Mouse (Mus musculus) forebrain, embryonic 10.5 days (tissue): ENCODE measurements around the gene Cdca3. TPM values are rescaled to one million over a fixed set of nuclear protein-coding genes. Genes with fewer than 3 reads are reported as not detected.

Source experiments
- DNase-seq: peaks from one replicate; pipeline ENCODE4 v3.0.0-alpha.2; 2017; ENCODE audit warnings: low spot score; ENCODE audit errors: extremely low spot score
- H3K27ac ChIP-seq: fragments of 300-500 bp; sonication (generic); 2 replicates; pipeline ENCODE4 v1.5.1; 2016; ENCODE audit warnings: mild to moderate bottlenecking
- H3K27me3 ChIP-seq: fragments of 300-500 bp; sonication (generic); 2 replicates; pipeline ENCODE4 v1.6.1; 2016; ENCODE audit warnings: mild to moderate bottlenecking; ENCODE audit not compliant: poor library complexity, severe bottlenecking
- H3K36me3 ChIP-seq: fragments of 300-500 bp; sonication (generic); replicated peaks from 2 replicates; pipeline ENCODE4 v1.6.1; 2016; ENCODE audit warnings: mild to moderate bottlenecking, moderate library complexity
- H3K4me1 ChIP-seq: fragments of 300-500 bp; sonication (generic); 2 replicates; pipeline ENCODE4 v1.6.1; 2016
- H3K4me3 ChIP-seq: fragments of 300-500 bp; sonication (generic); 2 replicates; pipeline ENCODE4 v1.5.1; 2016; ENCODE audit warnings: mild to moderate bottlenecking, moderate library complexity
- H3K9me3 ChIP-seq: fragments of 300-500 bp; sonication (generic); 2 replicates; pipeline ENCODE4 v1.6.1; 2016; ENCODE audit warnings: mild to moderate bottlenecking, moderate library complexity
- whole genome bisulfite sequencing: fragments of 180-500 bp; shearing (Covaris S2); methylation state at CpG from one replicate; pipeline ENCODE4 v1.1.7; 2016; 5-methylcytosine and 5-hydroxymethylcytosine counted together
- polyA plus RNA-seq: library from polyadenylated mRNA; unstranded; fragments of >200 nt; fragmentation: Nextera tagmentation; extraction: Ambion mirVana; gene quantifications from 2 replicates; pipeline ENCODE4 v1.2.1, GENCODE M21; 2016

The Cdca3 gene
- polyA plus RNA-seq, 1 experiment from 2014 or later, result 298 TPM

GRCm38 (mm10) chr6:124811403-124811665 lies 18.0 kb upstream of the Cdca3 start:
- WGBS, result 92% methylated on average over 4 of the region's 4 CpGs
- Histone ChIP-seq H3K27ac (no peak overlapping the region), H3K27me3 (no peaks in the 10 kb centered on the region), H3K36me3 (peaks cover 55% of the 10 kb centered on the region), H3K4me1 (peaks cover 80% of the 10 kb centered on the region), H3K9me3 (no peaks in the 10 kb centered on the region), H3K4me3 (peak overlapping the region; percentile 91; the same call in 1 of the 2 replicates)
- DNase-seq, result no peak

- DNase-seq, result no peak
- Histone ChIP-seq H3K4me3 (peak overlapping the region; percentile 91), H3K4me1 (peaks cover 75% of the 10 kb centered on the region), H3K9me3 (no peaks in the 10 kb centered on the region), H3K27me3 (no peaks in the 10 kb centered on the region), H3K27ac (peak overlapping the region; percentile 99), H3K36me3 (peaks cover 61% of the 10 kb centered on the region)
- WGBS, result 90% methylated on average over 24 of the region's 24 CpGs
These were observed 17.4 kb upstream of the Cdca3 start for GRCm38 (mm10) chr6:124811701-124812560.

- Histone ChIP-seq H3K27ac (peak overlapping the region; percentile 99), H3K9me3 (no peaks in the 10 kb centered on the region), H3K27me3 (no peaks in the 10 kb centered on the region), H3K4me3 (peak overlapping the region; percentile 91), H3K36me3 (peaks cover 70% of the 10 kb centered on the region), H3K4me1 (peaks cover 72% of the 10 kb centered on the region)
- 25% methylated on average over 9 of the region's 9 CpGs for WGBS
- DNase-seq, result no peak
These were observed 16.5 kb upstream of the Cdca3 start for GRCm38 (mm10) chr6:124812848-124813247.

- Histone ChIP-seq H3K4me1 (peaks cover 65% of the 10 kb centered on the region), H3K27me3 (no peaks in the 10 kb centered on the region), H3K4me3 (peak overlapping the region; percentile 91), H3K9me3 (no peaks in the 10 kb centered on the region), H3K27ac (peak overlapping the region; percentile 99), H3K36me3 (peaks cover 77% of the 10 kb centered on the region)
- WGBS, result 0% methylated on average over 18 of the region's 18 CpGs
- peak; percentile 71 for DNase-seq
These were observed 15.9 kb upstream of the Cdca3 start for GRCm38 (mm10) chr6:124813496-124813895.

GRCm38 (mm10) chr6:124813933-124814332 lies 15.4 kb upstream of the Cdca3 start, which contains the start of gene Tpi1:
Gene Tpi1 (minus strand): TSS chr6:124814296.
- DNase-seq, result peak; percentile 88
- peak within 1 kb of the TSS; percentile 99 for H3K27ac ChIP-seq
- WGBS, result 0% methylated on average over 22 of the region's 22 CpGs
- peaks cover 81% of the 10 kb centered on the region for H3K36me3 ChIP-seq
- H3K9me3 ChIP-seq, result no peaks in the 10 kb centered on the region
- H3K4me3 ChIP-seq, result peak within 1 kb of the TSS; percentile 91
- H3K4me1 ChIP-seq, result peaks cover 61% of the 10 kb centered on the region
- no peaks in the 10 kb centered on the region for H3K27me3 ChIP-seq

- Histone ChIP-seq H3K9me3 (no peaks in the 10 kb centered on the region), H3K36me3 (peaks cover 86% of the 10 kb centered on the region), H3K27me3 (no peaks in the 10 kb centered on the region), H3K27ac (peak overlapping the region; percentile 99), H3K4me3 (peak overlapping the region; percentile 91), H3K4me1 (peaks cover 56% of the 10 kb centered on the region)
- no peak for DNase-seq
- WGBS, result 51% methylated on average over 8 of the region's 8 CpGs
These were observed 14.9 kb upstream of the Cdca3 start for GRCm38 (mm10) chr6:124814448-124814847.

- no peaks in the 10 kb centered on the region for H3K27me3 ChIP-seq
- H3K27ac ChIP-seq, result peak overlapping the region; percentile 99; the same call in 1 of the 2 replicates
- H3K36me3 ChIP-seq, result peaks cover 87% of the 10 kb centered on the region
These were observed 14.2 kb upstream of the Cdca3 start for GRCm38 (mm10) chr6:124814858-124815774.

GRCm38 (mm10) chr6:124816611-124817010 lies 12.7 kb upstream of the Cdca3 start:
- no peaks in the 10 kb centered on the region for H3K9me3 ChIP-seq
- H3K27ac ChIP-seq, result no peak overlapping the region
- H3K27me3 ChIP-seq, result no peaks in the 10 kb centered on the region
- no peak overlapping the region for H3K4me3 ChIP-seq
- peaks cover 87% of the 10 kb centered on the region for H3K36me3 ChIP-seq
- peaks cover 36% of the 10 kb centered on the region for H3K4me1 ChIP-seq
- DNase-seq, result no peak
- 93% methylated on average over 4 of the region's 4 CpGs for WGBS

More at GRCm38 (mm10) chr6:124814858-124815774, 14.2 kb upstream of the Cdca3 start:
- H3K4me3 ChIP-seq, result peak overlapping the region; percentile 91
- no peak for DNase-seq
- H3K4me1 ChIP-seq, result peaks cover 49% of the 10 kb centered on the region
- H3K9me3 ChIP-seq, result no peaks in the 10 kb centered on the region
- WGBS, result 78% methylated on average over 9 of the region's 9 CpGs

- Histone ChIP-seq H3K9me3 (no peaks in the 10 kb centered on the region), H3K36me3 (peaks cover 87% of the 10 kb centered on the region), H3K4me3 (no peak overlapping the region), H3K27ac (no peak overlapping the region), H3K4me1 (peaks cover 30% of the 10 kb centered on the region), H3K27me3 (no peaks in the 10 kb centered on the region)
- DNase-seq, result no peak
- 96% methylated on average over 11 of the region's 11 CpGs for WGBS
These were observed 12.2 kb upstream of the Cdca3 start for GRCm38 (mm10) chr6:124817125-124817524.

GRCm38 (mm10) chr6:124817563-124817962 lies 11.8 kb upstream of the Cdca3 start:
- 97% methylated on average over 8 of the region's 8 CpGs for WGBS
- Histone ChIP-seq H3K9me3 (no peaks in the 10 kb centered on the region), H3K27ac (no peak overlapping the region), H3K36me3 (peaks cover 87% of the 10 kb centered on the region), H3K4me1 (peaks cover 26% of the 10 kb centered on the region), H3K4me3 (no peak overlapping the region), H3K27me3 (no peaks in the 10 kb centered on the region)
- DNase-seq, result no peak

GRCm38 (mm10) chr6:124817971-124818370 lies 11.4 kb upstream of the Cdca3 start:
- Histone ChIP-seq H3K4me3 (no peak overlapping the region), H3K27me3 (no peaks in the 10 kb centered on the region), H3K9me3 (no peaks in the 10 kb centered on the region), H3K27ac (no peak overlapping the region), H3K4me1 (peaks cover 22% of the 10 kb centered on the region), H3K36me3 (peaks cover 87% of the 10 kb centered on the region)
- 91% methylated on average over 8 of the region's 8 CpGs for WGBS
- DNase-seq, result no peak

- Histone ChIP-seq H3K36me3 (peaks cover 100% of the 10 kb centered on the region), H3K4me1 (no peaks in the 10 kb centered on the region), H3K4me3 (no peak overlapping the region), H3K27me3 (no peaks in the 10 kb centered on the region), H3K9me3 (no peaks in the 10 kb centered on the region), H3K27ac (no peak overlapping the region)
- DNase-seq, result no peak
- 92% methylated on average over 5 of the region's 5 CpGs for WGBS
These were observed 8.5 kb upstream of the Cdca3 start for GRCm38 (mm10) chr6:124820891-124821290.

GRCm38 (mm10) chr6:124822049-124822448 lies 7.3 kb upstream of the Cdca3 start:
- Histone ChIP-seq H3K27ac (no peak overlapping the region), H3K4me1 (no peaks in the 10 kb centered on the region), H3K4me3 (no peak overlapping the region), H3K27me3 (no peaks in the 10 kb centered on the region), H3K36me3 (peaks cover 99% of the 10 kb centered on the region), H3K9me3 (no peaks in the 10 kb centered on the region)
- WGBS, result 96% methylated on average over 4 of the region's 4 CpGs
- DNase-seq, result no peak
